Mouse (Mus musculus): ENCODE measurements around the gene Notch2. TPM values are rescaled to one million over a fixed set of nuclear protein-coding genes. Genes with fewer than 3 reads are reported as not detected.
"Not testable (repeated sequence)": the region's sequence is repeated elsewhere in the genome, so short reads cannot be mapped to it uniquely, and the experiment has no call there.

Gene Notch2
- total and polyA plus RNA-seq, 2 experiments from 2014 or later = 8.1 to 28.4 TPM

DNA sequence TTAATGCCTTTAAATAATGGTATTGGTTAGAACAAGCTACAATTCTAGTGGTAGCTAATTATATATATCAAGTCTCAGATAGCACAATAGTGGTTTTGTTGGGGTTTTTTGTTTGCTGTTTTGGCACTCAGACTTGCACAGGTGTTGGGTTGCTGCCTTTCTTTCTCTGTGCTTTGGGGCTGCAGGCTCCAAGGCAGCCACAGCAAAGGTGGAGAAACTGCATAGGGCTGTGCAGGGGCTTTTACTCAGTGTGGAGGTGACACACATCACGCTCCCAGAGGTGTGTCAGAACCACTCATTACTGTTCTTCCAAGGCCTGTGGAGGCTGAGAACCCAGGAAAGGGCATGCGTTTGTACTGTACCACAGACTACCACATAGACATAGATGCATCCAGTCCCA, 114.4 kb downstream of the Notch2 start:
- ATAC-seq = no peak
- DNase-seq = no peak
- no peaks in the 10 kb centered on the region for H3K27me3 ChIP-seq (ENCODE audit: insufficient read depth, low read length)
- no peak overlapping the region for H3K27ac ChIP-seq (ENCODE audit: low read depth, low read length)
- peaks cover 11% of the 10 kb centered on the region for H3K36me3 ChIP-seq (ENCODE audit: insufficient read depth)
- no peak overlapping the region for H3K4me2 ChIP-seq (ENCODE audit: low read depth)
- no peak overlapping the region for H3K4me3 ChIP-seq (ENCODE audit: low read depth, low read length)
- TF ChIP-seq CTCF (IDR thresholded peaks at IDR 0.05; ENCODE audit: low read depth) = no peak
- 97% methylated on average over 2 of the region's 2 CpGs for WGBS
- no peaks in the 10 kb centered on the region for H3K4me1 ChIP-seq (ENCODE audit: insufficient read depth)
- no peak overlapping the region for H3K9ac ChIP-seq
- no peaks in the 10 kb centered on the region for H3K9me3 ChIP-seq (ENCODE audit: low read length)

- no peak for TF ChIP-seq CTCF (IDR thresholded peaks at IDR 0.05; ENCODE audit: low read depth)
- Histone ChIP-seq H3K9ac (no peak overlapping the region), H3K27me3 (ENCODE audit: insufficient read depth, low read length) (no peaks in the 10 kb centered on the region), H3K27ac (ENCODE audit: low read depth, low read length) (no peak overlapping the region), H3K9me3 (ENCODE audit: low read length) (no peaks in the 10 kb centered on the region), H3K36me3 (ENCODE audit: insufficient read depth) (peaks cover 6% of the 10 kb centered on the region), H3K4me2 (ENCODE audit: low read depth) (no peak overlapping the region), H3K4me3 (ENCODE audit: low read depth, low read length) (no peak overlapping the region), H3K4me1 (ENCODE audit: insufficient read depth) (no peaks in the 10 kb centered on the region)
- DNase-seq = no peak
- ATAC-seq = no peak
- WGBS = 95% methylated on average over 5 of the region's 5 CpGs
Measured at GRCm38 (mm10) chr3:98128716-98129115, 115.4 kb downstream of the Notch2 start.

DNA sequence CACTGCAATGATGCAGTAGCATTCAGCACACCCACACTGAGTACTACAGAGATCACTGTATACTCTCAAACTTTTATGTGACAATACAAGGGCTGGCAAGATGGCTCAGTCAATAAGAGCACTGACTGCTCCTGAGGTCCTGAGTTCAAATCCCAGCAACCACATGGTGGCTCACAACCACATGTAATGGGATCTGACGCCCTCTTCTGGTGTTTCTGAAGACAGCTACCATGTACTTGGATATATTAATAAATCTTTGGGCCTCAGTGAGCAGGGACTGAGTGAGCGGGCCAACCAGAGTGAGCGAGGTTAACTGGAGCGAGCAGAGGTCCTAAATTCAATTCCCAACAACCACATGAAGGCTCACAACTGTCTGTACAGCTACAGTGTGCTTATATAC, 118.8 kb downstream of the Notch2 start:
- WGBS = 96% methylated on average over 4 of the region's 4 CpGs
- H3K4me3 ChIP-seq (ENCODE audit: low read depth, low read length); H3K4me1 ChIP-seq (ENCODE audit: insufficient read depth); H3K9ac ChIP-seq; ATAC-seq; H3K4me2 ChIP-seq (ENCODE audit: low read depth); H3K27ac ChIP-seq (ENCODE audit: low read depth, low read length); DNase-seq; H3K27me3 ChIP-seq (ENCODE audit: insufficient read depth, low read length); H3K9me3 ChIP-seq (ENCODE audit: low read length): not testable (repeated sequence)
- H3K36me3 ChIP-seq (ENCODE audit: insufficient read depth) = peaks cover 18% of the 10 kb centered on the region

GRCm38 (mm10) chr3:98132636-98133035, 119.3 kb downstream of the Notch2 start:
- no peak for TF ChIP-seq CTCF (IDR thresholded peaks at IDR 0.05; ENCODE audit: low read depth)
- no peak overlapping the region for H3K27ac ChIP-seq (ENCODE audit: low read depth, low read length)
- no peaks in the 10 kb centered on the region for H3K9me3 ChIP-seq (ENCODE audit: low read length)
- no peak overlapping the region for H3K4me3 ChIP-seq (ENCODE audit: low read depth, low read length)
- no peaks in the 10 kb centered on the region for H3K4me1 ChIP-seq (ENCODE audit: insufficient read depth)
- peaks cover 23% of the 10 kb centered on the region for H3K36me3 ChIP-seq (ENCODE audit: insufficient read depth)
- ATAC-seq = no peak
- H3K4me2 ChIP-seq (ENCODE audit: low read depth) = no peak overlapping the region
- H3K27me3 ChIP-seq (ENCODE audit: insufficient read depth, low read length) = no peaks in the 10 kb centered on the region
- no peak overlapping the region for H3K9ac ChIP-seq
- no peak for DNase-seq
- 89% methylated on average over 8 of the region's 8 CpGs for WGBS

DNA sequence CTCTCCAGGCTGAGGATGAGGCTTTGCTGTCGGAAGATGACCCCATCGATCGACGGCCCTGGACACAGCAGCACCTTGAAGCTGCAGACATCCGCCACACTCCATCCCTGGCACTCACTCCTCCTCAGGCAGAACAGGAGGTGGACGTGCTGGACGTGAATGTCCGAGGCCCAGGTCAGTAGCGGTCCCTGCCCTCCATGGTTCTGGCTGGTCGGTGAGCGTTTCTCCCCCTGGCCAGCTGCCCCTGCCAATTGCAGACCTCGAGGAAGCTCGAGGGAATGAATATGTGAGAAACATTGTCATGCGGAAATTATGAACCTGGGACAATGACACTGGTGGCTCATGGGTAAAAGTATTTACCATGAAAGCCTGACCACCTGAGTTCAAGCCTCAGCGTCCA, 128.1 kb downstream of the Notch2 start:
- no peak overlapping the region for H3K4me3 ChIP-seq (ENCODE audit: low read depth, low read length)
- H3K27me3 ChIP-seq (ENCODE audit: insufficient read depth, low read length) = no peaks in the 10 kb centered on the region
- H3K4me2 ChIP-seq (ENCODE audit: low read depth) = no peak overlapping the region
- DNase-seq = no peak
- no peaks in the 10 kb centered on the region for H3K4me1 ChIP-seq (ENCODE audit: insufficient read depth)
- H3K9ac ChIP-seq = no peak overlapping the region
- 93% methylated on average over 15 of the region's 15 CpGs for WGBS
- H3K36me3 ChIP-seq (ENCODE audit: insufficient read depth) = peaks cover 36% of the 10 kb centered on the region
- no peak for TF ChIP-seq CTCF (IDR thresholded peaks at IDR 0.05; ENCODE audit: low read depth)
- no peak for ATAC-seq
- no peaks in the 10 kb centered on the region for H3K9me3 ChIP-seq (ENCODE audit: low read length)
- H3K27ac ChIP-seq (ENCODE audit: low read depth, low read length) = no peak overlapping the region

GRCm38 (mm10) chr3:98142862-98143261, 129.5 kb downstream of the Notch2 start:
- no peak overlapping the region for H3K27ac ChIP-seq (ENCODE audit: low read depth, low read length)
- H3K4me2 ChIP-seq (ENCODE audit: low read depth) = no peak overlapping the region
- peaks cover 37% of the 10 kb centered on the region for H3K36me3 ChIP-seq (ENCODE audit: insufficient read depth)
- H3K4me1 ChIP-seq (ENCODE audit: insufficient read depth) = no peaks in the 10 kb centered on the region
- H3K4me3 ChIP-seq (ENCODE audit: low read depth, low read length) = no peak overlapping the region
- no peaks in the 10 kb centered on the region for H3K27me3 ChIP-seq (ENCODE audit: insufficient read depth, low read length)
- DNase-seq (no peak), ATAC-seq (no peak)
- WGBS = 97% methylated on average over 13 of the region's 13 CpGs
- no peak overlapping the region for H3K9ac ChIP-seq
- H3K9me3 ChIP-seq (ENCODE audit: low read length) = no peaks in the 10 kb centered on the region
- TF ChIP-seq CTCF (IDR thresholded peaks at IDR 0.05; ENCODE audit: low read depth) = no peak

GRCm38 (mm10) chr3:98145204-98145603, 131.9 kb downstream of the Notch2 start:
- H3K4me3 ChIP-seq (ENCODE audit: low read depth, low read length) = no peak overlapping the region
- peak overlapping the region; percentile 47; the same call in 1 of the 2 replicates for H3K27ac ChIP-seq (ENCODE audit: low read depth, low read length)
- H3K36me3 ChIP-seq (ENCODE audit: insufficient read depth) = peaks cover 31% of the 10 kb centered on the region
- no peak overlapping the region for H3K9ac ChIP-seq
- DNase-seq (no peak), ATAC-seq (peak; percentile 51)
- 65% methylated on average over 10 of the region's 10 CpGs for WGBS
- TF ChIP-seq CTCF (IDR thresholded peaks at IDR 0.05; ENCODE audit: low read depth) = no peak
- no peaks in the 10 kb centered on the region for H3K4me1 ChIP-seq (ENCODE audit: insufficient read depth)
- H3K27me3 ChIP-seq (ENCODE audit: insufficient read depth, low read length) = no peaks in the 10 kb centered on the region
- H3K9me3 ChIP-seq (ENCODE audit: low read length) = no peaks in the 10 kb centered on the region
- H3K4me2 ChIP-seq (ENCODE audit: low read depth) = no peak overlapping the region
